Mouse (Mus musculus): ENCODE measurements around the gene Acp5. TPM values are rescaled to one million over a fixed set of nuclear protein-coding genes. Genes with fewer than 3 reads are reported as not detected.

Acp5 gene
- polyA plus RNA-seq, 1 experiment from 2014 or later, result 1.6 TPM

DNA sequence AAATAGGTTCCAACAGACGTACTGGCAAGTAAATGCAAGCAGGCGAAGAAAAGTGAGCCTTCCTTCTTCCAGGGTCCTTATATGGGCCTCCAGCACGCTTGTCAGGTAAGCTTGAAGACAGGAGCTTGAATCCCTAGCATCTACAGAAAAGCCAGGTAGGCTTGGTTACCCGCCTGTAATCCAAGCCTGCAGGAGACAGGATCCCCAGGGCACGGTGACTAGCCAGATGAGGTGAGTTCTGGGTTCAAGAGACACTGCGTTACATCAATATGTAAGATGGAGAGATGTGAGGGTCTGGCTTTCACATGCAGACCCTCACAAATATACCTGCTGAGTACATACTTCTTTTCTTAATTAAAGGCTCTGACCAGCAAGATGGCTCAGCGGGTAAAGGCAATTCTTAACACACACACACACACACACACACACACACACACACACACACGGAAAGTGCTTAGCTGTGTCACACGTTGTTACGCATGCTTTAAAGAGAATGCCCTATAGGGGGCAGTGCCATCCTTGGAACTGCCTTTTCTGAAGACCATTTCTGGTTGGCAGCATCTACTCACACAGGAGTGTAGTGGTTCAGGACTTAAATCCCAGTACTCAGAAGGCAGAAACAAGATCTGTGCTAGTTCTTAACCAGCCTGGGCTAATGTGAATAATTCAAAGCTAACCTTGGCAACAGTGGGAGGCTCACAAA, 17.6 kb downstream of the Acp5 start:
- no peak for ATAC-seq (ENCODE audit: low read depth)
- WGBS, result 47% methylated on average over 10 of the region's 10 CpGs
- peak overlapping the region; percentile 76 for H3K9ac ChIP-seq
- H3K36me3 ChIP-seq, result peaks cover 13% of the 10 kb centered on the region
- H3K9me3 ChIP-seq, result no peaks in the 10 kb centered on the region
- H3K4me2 ChIP-seq, result peak overlapping the region; percentile 85
- H3K4me3 ChIP-seq, result peak overlapping the region; percentile 75
- H3K27ac ChIP-seq (replicated peaks), result no peak overlapping the region
- peaks cover 16% of the 10 kb centered on the region for H3K27me3 ChIP-seq
- H3K4me1 ChIP-seq (replicated peaks), result peaks cover 19% of the 10 kb centered on the region

DNA sequence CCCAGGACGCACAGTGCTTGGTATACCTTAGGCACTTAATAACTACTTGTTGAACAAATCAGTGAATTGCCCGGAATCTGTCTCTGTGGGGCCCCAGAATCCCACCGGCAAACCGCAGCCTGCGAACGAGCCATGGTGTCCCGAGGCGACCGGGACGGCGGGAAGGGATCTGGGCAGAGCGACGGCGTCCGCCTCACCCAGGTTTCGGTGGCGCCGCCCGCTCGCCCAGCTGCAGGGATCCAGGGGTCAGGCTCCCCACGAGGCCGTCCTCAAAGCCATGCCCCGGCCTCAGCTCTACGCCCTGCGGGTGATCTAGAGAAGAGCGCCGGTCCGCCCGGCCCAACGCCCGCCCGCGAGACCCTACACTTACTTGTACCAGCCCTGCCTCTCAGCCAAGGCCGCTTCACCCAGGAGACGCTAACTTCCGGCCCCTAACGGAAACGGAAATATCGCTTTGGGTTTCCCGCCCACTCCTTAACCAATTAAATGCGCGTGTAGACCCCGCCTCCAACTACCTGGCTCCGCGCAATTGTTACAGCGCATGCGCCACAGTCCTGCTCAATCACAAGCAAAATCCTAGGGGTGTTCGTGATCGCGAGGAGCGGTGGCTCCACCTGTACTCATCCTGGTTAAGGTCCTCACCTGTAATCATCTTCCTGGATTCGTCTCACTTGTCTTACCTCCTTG, 18.6 kb downstream of the Acp5 start, which contains the start of gene Elof1:
Gene Elof1 (minus strand): TSS at position 433 of the 687 bp plus-strand sequence.
- WGBS, result 1% methylated on average over 52 of the region's 52 CpGs
- peak; percentile 96 for ATAC-seq (ENCODE audit: low read depth)

DNA sequence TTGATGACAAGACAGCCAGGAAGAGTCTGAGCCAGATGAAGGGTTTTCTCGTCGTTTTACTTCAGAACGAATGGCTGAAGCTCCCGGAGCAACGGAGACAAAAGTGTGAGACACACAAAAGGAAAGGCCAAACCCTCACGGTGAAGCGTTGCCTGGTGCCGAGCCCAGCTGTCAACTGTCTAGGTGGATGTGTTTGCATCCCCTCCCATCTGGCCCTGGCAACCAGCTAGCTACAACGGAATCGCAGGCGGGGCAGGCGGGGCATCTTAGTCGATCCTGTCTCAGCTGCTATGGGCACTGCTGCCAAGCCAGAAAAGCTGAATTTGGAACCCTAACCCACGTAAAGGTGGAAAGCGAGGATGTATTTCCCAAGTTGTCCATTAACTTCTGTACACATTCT, 19.4 kb downstream of the Acp5 start:
- no peak for ATAC-seq (ENCODE audit: low read depth)

More for the DNA sequence above, 18.6 kb downstream of the Acp5 start, which contains the start of gene Elof1:
- peaks cover 24% of the 10 kb centered on the region for H3K36me3 ChIP-seq
- peak within 1 kb of the TSS; percentile 75 for H3K4me3 ChIP-seq
- peak within 1 kb of the TSS; percentile 84 for H3K9ac ChIP-seq
- peaks cover 19% of the 10 kb centered on the region for H3K4me1 ChIP-seq (replicated peaks)
- H3K9me3 ChIP-seq, result no peaks in the 10 kb centered on the region
- peak within 1 kb of the TSS; percentile 85 for H3K4me2 ChIP-seq
- H3K27ac ChIP-seq (replicated peaks), result peak within 1 kb of the TSS; percentile 71
- peaks cover 6% of the 10 kb centered on the region; the same call in 1 of the 2 replicates for H3K27me3 ChIP-seq

DNA sequence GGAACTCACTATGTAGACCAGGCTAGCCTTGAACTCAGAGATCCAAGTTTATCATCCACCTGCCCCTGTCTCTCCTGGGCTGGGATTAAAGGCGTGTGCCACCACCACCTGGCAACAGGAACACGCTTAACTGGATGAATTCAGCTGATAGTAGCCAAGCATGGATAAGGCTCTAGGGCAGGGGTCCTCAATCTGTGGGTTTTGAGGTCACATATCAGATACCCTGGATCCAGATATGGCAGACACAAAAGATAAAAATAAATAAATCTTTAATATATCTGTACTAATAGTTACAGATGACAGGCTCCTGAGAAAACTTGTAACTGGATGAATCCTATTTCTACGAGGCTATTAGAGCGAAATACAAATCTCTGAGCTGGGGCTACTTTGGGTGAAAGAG, 19.9 kb downstream of the Acp5 start:
- peaks cover 5% of the 10 kb centered on the region; the same call in 1 of the 2 replicates for H3K27me3 ChIP-seq
- H3K9me3 ChIP-seq, result no peaks in the 10 kb centered on the region
- peak overlapping the region; percentile 5; the same call in 1 of the 2 replicates for H3K27ac ChIP-seq (replicated peaks)
- peak overlapping the region; percentile 85 for H3K4me2 ChIP-seq
- peak overlapping the region; percentile 84 for H3K9ac ChIP-seq
- ATAC-seq (ENCODE audit: low read depth), result no peak
- 92% methylated on average over 4 of the region's 4 CpGs for WGBS
- peaks cover 19% of the 10 kb centered on the region for H3K4me1 ChIP-seq (replicated peaks)
- H3K36me3 ChIP-seq, result peaks cover 34% of the 10 kb centered on the region
- peak overlapping the region; percentile 75 for H3K4me3 ChIP-seq

More for the DNA sequence above, 19.4 kb downstream of the Acp5 start:
- H3K9me3 ChIP-seq, result no peaks in the 10 kb centered on the region
- peak overlapping the region; percentile 85 for H3K4me2 ChIP-seq
- peak overlapping the region; percentile 71 for H3K27ac ChIP-seq (replicated peaks)
- H3K27me3 ChIP-seq, result peaks cover 5% of the 10 kb centered on the region; the same call in 1 of the 2 replicates
- H3K9ac ChIP-seq, result peak overlapping the region; percentile 84
- H3K4me3 ChIP-seq, result peak overlapping the region; percentile 75
- WGBS, result 13% methylated on average over 15 of the region's 15 CpGs
- peaks cover 19% of the 10 kb centered on the region for H3K4me1 ChIP-seq (replicated peaks)
- peaks cover 32% of the 10 kb centered on the region for H3K36me3 ChIP-seq

DNA sequence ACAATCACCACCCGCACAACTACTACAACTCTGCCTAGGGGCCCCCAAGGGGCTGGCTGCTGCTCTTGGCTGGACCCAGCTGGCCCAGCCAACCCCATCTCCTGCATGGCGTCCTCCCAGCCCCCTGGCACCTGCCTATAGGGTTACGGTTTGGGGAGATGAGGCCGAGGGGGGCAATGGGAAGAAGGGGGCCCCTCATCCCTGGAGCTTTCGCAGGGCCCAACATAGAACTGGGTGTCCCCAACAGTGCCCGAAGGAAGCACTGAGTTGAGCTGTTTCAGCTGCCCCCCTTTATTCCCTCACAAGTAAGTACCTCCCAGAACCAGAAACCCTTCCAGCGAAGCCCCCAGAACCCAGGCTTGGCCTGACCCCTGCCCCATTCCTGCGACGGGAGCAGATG, 27.3 kb downstream of the Acp5 start:
- no peak for ATAC-seq (ENCODE audit: low read depth)
- H3K4me3 ChIP-seq, result no peak overlapping the region

DNA sequence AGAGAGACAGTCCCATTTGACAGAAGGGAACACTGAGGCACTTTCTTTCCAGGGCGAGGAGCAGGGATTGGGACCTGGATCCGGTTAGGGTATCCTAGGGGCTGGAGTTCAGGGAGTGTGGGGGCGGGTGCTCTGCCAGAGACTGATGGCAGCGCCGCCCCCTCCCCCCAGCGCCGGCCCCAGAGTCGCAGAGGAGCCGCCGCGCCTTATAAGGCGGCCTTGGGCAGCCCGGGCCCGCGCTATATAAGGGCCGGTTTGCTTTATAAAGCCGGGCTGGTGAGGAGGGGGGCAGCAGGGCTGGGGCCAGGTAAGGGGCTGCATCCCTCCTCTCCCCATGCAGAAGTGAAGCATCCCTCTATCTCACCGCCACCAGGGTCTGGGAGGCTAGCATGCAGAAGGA, 35.6 kb downstream of the Acp5 start:
- Histone ChIP-seq H3K4me3 (no peak overlapping the region), H3K9ac (no peak overlapping the region), H3K9me3 (no peaks in the 10 kb centered on the region), H3K4me1 (replicated peaks) (peaks cover 6% of the 10 kb centered on the region), H3K36me3 (no peaks in the 10 kb centered on the region), H3K27me3 (peaks cover 48% of the 10 kb centered on the region), H3K27ac (replicated peaks) (no peak overlapping the region), H3K4me2 (no peak overlapping the region)
- ATAC-seq (ENCODE audit: low read depth), result no peak
- WGBS, result 3% methylated on average over 18 of the region's 18 CpGs

More for the DNA sequence above, 27.3 kb downstream of the Acp5 start:
- WGBS, result 87% methylated on average over 9 of the region's 9 CpGs
- H3K9me3 ChIP-seq, result no peaks in the 10 kb centered on the region
- H3K27ac ChIP-seq (replicated peaks), result no peak overlapping the region
- peaks cover 33% of the 10 kb centered on the region for H3K36me3 ChIP-seq
- no peaks in the 10 kb centered on the region for H3K4me1 ChIP-seq (replicated peaks)
- no peak overlapping the region for H3K4me2 ChIP-seq
- no peaks in the 10 kb centered on the region for H3K27me3 ChIP-seq
- H3K9ac ChIP-seq, result no peak overlapping the region

DNA sequence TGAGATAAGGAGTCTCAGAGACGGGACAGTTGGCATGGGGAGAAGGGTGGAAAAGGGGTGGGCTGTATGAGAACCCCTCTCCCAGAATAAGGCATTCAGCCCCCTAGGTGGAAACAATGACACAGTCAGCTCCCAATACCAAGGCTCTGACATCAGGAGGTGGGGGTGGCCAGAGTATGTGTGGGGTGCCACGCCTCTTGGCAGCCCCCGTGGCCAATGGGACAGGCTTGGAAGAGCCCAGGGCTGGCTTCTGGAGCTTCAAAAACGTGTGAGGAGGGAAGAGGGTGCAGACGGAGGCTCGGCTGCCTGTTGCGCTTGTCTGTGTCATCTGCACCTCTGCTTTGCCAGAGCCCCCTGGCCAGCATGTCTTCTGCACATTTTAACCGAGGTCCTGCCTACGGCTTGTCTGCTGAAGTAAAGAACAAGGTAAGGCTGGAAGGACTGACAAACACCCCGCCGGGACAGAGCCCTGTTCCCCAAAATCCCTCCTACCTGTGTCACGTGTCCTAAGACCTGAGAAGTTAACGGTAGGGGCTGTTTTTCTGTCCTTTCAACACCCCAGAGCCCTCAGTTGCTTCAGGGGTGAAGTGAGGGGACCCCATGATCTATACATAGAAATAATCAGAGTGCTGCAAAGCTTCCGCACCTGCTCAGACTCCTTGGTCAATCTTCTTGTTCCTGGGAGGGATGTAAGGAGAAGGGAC, 36.4 kb downstream of the Acp5 start, which contains the start of gene Cnn1:
Gene Cnn1 (plus strand): TSS at position 224 of the 704 bp plus-strand sequence.
- no peaks in the 10 kb centered on the region for H3K36me3 ChIP-seq
- H3K4me2 ChIP-seq, result no peak within 1 kb of the TSS
- peaks cover 52% of the 10 kb centered on the region for H3K27me3 ChIP-seq
- peaks cover 6% of the 10 kb centered on the region for H3K4me1 ChIP-seq (replicated peaks)
- H3K27ac ChIP-seq (replicated peaks), result no peak within 1 kb of the TSS
- WGBS, result 11% methylated on average over 14 of the region's 14 CpGs
- 0 out of 2 replicates have a peak within 1 kb of the TSS, but pooled peaks have one; percentile 2 for H3K9ac ChIP-seq
- no peaks in the 10 kb centered on the region for H3K9me3 ChIP-seq
- no peak within 1 kb of the TSS for H3K4me3 ChIP-seq
- ATAC-seq (ENCODE audit: low read depth), result no peak

DNA sequence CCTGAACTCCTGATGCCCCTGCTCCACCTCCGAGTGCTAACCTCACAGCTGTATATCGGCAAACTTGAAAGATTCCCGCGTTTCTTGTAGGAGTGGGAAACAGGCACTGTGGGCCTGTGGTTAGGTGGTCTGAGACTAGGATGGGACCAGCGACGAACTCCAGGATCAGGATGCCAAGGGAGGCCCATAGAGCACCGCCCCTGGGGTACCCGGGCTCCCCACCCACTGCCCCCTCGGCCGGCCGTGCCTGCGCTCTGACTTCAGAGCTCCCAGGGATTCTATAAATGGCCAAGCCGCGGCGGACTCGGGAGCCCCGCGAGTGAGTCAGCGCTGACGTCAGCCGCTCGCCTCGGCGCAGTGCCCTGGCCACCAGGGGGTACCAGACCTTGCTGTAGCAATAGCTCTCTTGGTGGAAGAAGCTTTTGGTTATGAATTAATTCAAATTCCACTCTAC, 39.6 kb downstream of the Acp5 start:
- H3K4me2 ChIP-seq, result peak overlapping the region; percentile 64
- H3K9ac ChIP-seq, result peak overlapping the region; percentile 70
- no peaks in the 10 kb centered on the region for H3K36me3 ChIP-seq
- H3K27me3 ChIP-seq, result peaks cover 45% of the 10 kb centered on the region
- ATAC-seq (ENCODE audit: low read depth), result peak; percentile 59
- H3K9me3 ChIP-seq, result no peaks in the 10 kb centered on the region
- H3K4me1 ChIP-seq (replicated peaks), result peaks cover 6% of the 10 kb centered on the region
- 2% methylated on average over 24 of the region's 24 CpGs for WGBS
- H3K27ac ChIP-seq (replicated peaks), result no peak overlapping the region
- peak overlapping the region; percentile 36 for H3K4me3 ChIP-seq

DNA sequence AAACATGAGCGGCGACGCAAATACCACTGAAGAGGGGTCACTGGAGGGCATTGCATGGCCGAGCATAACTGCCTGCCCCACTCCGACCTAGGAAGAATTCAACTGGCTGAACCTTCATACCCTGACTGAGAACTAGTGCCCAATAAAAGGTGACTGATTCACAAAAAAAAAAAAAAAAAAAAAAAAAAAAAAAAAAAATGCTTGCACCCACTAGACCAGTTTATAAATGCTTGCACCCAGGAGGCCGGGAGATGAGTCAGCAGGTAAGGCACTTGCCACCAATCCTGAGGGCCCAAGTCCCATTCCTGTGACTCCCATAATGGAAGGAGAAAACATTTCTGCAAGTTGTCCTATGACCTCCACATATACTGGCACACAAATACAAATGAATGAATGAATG, 42.8 kb downstream of the Acp5 start:
- Histone ChIP-seq H3K36me3 (no peaks in the 10 kb centered on the region), H3K27ac (replicated peaks) (no peak overlapping the region), H3K4me3 (no peak overlapping the region), H3K4me1 (replicated peaks) (peaks cover 6% of the 10 kb centered on the region), H3K9me3 (no peaks in the 10 kb centered on the region), H3K27me3 (peaks cover 14% of the 10 kb centered on the region), H3K9ac (no peak overlapping the region), H3K4me2 (no peak overlapping the region)
- no peak for ATAC-seq (ENCODE audit: low read depth)
- WGBS, result 86% methylated on average over 6 of the region's 6 CpGs

DNA sequence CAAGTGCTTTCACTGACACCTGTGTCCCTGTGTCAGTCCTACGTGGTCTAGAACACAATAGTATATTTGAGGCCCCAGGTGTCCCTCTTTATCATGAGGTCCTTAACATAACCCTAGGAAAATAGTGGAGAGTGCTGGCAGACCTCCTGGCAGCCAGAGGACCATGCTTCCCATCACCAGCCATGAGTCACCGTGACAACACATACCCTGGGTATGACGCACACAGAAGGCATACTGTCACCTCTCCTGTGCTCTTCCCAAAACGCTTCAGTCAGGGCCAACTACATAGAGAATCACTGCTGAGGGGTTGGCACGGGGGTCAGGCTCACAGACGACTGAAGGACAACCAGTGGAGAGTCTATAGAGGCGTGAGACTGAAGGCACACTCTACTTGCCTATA, 45.5 kb downstream of the Acp5 start:
- peaks cover 8% of the 10 kb centered on the region for H3K4me1 ChIP-seq (replicated peaks)
- WGBS, result 87% methylated on average over 7 of the region's 7 CpGs
- H3K4me3 ChIP-seq, result no peak overlapping the region
- peaks cover 8% of the 10 kb centered on the region for H3K27me3 ChIP-seq
- no peak overlapping the region for H3K9ac ChIP-seq
- H3K36me3 ChIP-seq, result no peaks in the 10 kb centered on the region
- H3K4me2 ChIP-seq, result no peak overlapping the region
- H3K9me3 ChIP-seq, result no peaks in the 10 kb centered on the region
- H3K27ac ChIP-seq (replicated peaks), result no peak overlapping the region
- ATAC-seq (ENCODE audit: low read depth), result no peak

DNA sequence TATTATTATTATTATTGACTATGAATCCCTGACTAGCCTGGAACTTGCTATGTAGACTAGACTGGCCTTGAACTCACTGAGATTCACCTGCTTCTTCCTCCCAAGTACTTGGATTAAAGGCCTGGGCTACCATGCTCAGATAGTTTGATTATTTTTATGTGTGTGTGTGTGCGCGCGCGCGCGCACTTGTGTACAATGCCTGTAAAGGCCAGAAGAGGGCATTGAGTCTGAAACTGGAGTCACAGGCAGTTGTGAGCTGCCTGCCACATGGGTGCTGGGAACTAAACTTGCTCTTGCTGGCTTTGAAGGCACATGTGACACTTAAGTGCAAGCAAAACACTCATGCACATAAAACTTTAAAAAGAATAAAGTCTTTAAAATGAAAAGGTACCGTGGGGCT, 46.2 kb downstream of the Acp5 start:
- Histone ChIP-seq H3K9ac (no peak overlapping the region), H3K4me2 (no peak overlapping the region), H3K4me3 (no peak overlapping the region), H3K4me1 (replicated peaks) (peaks cover 15% of the 10 kb centered on the region), H3K9me3 (no peaks in the 10 kb centered on the region), H3K36me3 (no peaks in the 10 kb centered on the region), H3K27me3 (peaks cover 5% of the 10 kb centered on the region), H3K27ac (replicated peaks) (no peak overlapping the region)
- ATAC-seq (ENCODE audit: low read depth), result no peak
- over 99% methylated on average over 7 of the region's 7 CpGs for WGBS

Data from neural tube, embryonic 13.5 days (tissue).